Mouse (Mus musculus) heart, adult 11 months (tissue): Measurements from ENCODE around the gene Egf.
A peak's percentile ranks its signal among the peaks of the same experiment; 100 is the strongest.
"Not testable (repeated sequence)": the region's sequence is repeated elsewhere in the genome, so short reads cannot be mapped to it uniquely, and the experiment has no call there.

ENCODE experiments used
- DNase-seq: peaks from one replicate; pipeline ENCODE4 v3.0.0; 2022

Gene Egf

DNA sequence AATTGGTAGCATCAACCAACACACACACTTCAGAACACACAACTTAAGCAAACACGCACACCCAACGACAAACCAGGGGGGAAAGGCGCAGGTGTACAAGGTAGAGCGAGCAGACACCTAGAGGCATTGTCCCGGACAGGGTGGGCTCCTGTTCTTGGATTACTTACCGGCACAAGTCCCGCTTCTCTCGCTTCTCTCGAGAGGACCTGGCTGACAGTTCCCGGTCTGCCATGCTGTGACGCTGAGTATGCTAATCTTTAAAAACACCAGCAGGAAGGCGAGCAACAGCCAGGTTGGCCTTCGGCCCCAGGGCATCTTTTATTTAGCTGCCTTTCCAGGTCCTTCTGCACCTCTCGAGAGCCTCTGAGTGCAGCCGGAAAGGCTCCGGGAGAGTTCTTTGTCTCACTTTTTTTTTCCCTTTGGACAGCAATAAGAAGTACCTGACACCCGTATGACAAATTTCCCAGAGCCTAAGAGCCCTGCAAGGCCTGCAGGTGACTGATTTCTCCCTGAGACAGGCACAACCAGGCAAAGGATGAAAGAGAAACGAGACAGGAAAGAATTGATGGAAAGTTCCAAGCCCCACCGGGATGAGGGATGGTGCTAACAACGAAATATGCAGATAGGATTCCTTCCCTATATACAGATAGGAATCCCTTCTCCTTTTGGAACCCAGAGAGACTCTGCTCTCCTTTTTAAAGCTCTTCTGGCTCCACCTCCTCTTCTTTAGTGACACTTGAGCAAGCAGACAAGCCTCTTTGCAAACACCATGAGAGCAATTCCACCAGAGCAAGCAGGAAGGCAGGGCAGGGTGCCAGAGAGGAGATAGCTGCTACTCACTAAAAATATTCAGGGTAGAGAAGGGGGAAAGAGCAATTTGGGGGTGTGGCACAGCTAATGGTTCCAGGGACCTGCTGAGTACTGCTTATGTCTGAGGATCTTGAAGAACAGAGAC is at the start of gene Egf:
Gene Egf (minus strand): TSS at position 667 of the 955 bp plus-strand sequence.
- DNase-seq, result peak; percentile 92

DNA sequence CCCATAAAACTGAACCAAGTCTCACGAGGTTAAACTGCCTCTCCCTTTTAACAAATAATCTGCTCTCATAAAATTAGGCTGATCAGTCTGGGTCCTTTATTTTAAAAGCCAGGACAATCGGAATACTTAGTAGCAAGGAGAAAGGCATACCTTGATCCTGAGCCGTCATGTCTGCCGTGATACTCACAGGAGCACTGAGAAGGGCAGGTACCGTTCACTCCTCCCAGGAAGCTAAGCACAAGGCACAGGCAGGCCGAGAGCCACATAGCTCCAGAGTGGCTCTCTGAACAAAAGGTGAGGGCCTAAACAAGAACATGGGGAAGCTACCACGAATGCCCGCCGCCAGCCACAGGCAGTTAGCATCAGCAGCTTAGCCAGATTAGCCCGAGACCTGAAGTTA is 48.6 kb upstream of the Egf start, which contains the start of gene Lrit3:
Gene Lrit3 (minus strand): TSS at position 266 of the 400 bp plus-strand sequence.
- peak; percentile 66 for DNase-seq

DNA sequence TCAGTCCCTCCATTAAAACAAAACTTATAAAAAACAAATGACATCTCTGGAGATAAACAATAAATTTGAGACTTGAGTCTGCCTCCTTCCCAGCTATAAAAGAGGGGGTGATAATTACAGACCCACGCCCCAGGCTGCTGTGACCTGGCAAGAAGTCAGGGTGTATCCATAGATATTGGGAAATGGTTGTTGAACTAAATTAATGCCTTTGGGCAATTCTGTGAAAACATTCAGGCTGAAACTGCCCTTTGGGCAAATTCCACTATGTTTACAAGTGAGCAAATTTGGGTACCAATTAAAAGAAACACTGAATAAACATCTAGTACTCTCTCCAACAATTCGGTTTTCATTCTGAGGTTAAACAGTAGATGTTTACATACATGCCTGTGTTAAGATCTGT is 43.9 kb upstream of the Egf start:
- DNase-seq, result no peak

DNA sequence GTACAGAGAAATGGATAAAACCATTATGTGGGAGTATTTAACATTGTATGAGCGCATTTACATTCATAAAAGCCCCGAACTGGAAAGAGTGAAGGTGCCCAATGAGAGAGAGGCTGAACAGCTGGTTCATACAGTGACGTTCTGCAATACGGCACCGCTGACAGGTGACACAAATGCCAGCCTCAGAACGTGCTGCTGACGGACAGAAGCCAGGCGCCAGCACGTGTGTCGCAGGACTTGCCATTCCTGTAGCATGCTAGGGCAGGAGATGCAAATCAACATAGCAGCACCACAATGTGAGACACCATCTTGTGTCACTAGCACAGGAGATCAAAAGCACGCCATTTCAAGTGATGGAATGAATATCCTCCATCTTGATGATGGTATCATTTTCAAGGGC is 43.4 kb upstream of the Egf start:
- no peak for DNase-seq

DNA sequence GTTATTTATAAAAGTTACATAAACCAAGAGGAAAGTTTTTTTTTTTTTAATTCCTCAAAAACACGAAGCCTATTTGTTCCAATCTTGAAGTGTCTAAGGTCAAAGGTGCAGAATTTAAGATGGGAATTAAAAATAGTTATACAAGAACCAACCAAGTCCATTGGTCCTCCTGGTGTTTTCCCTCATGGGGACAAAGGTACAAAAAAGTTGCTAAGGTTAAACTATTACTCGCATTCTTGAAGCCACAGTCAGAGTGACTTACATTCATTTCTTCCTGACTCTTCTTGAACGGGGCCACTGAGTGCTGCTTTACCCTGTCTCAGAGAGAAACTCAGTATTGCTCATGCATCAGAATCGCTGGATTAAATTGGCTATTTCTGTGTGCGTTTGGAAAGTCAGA is 42.2 kb upstream of the Egf start:
- no peak for DNase-seq

DNA sequence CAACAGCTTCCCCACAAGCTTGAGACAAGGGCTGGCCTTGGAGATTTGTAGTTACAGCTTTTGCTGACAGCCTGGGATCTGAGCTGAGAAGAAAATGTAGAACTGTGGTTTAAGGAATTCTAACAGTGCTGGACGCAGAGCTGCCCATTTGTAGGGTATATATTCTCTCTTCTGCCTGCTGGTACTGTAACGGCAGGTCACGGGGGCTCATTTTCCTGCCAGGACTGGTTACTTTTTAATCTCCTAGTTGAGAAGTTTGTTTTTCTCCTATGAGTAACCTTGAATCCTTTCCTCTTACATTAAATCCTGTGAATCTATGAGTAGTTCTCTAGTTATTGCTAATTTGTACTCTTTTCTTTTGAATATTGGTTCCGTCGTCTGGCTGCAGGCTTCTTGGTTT is 38.7 kb upstream of the Egf start:
- no peak for DNase-seq

DNA sequence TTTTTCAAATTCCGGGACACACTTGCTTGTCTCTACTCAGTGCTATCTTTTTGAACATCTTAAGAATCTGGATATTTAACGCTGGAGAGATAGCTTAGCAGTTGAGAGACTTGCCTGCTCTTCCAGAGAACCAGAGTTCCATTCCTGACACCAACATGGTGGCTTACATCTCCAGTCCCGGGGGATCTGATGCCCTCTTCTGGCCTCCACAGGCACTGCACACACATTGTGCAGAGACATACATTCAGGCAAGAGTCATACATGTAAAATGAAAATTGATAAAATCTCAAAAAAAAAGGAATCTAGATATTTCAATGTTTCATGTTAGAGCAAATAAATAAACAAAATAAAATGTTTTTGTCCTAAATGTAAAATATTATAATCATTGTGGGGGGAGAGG is 27.6 kb upstream of the Egf start:
- peak; percentile 64 for DNase-seq

DNA sequence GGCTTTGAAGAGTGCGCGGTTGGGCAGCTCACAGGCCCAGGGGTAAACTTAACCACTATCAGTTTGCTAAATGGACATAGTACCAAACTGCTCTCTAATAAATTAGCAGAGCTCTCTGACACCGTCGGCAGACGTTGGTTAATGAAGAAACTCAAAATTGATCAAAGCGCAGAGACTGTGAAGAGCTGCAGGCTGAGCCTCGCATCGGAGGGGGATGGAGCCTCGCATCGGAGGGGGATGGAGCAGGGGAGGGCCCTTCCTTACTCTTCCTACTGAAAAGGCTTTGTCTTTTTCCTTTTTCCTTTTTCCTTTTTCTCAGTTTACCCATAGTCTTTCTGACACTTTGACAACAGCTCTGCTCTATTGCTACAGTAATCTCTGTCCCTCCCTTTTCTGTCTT is 26.3 kb upstream of the Egf start:
- DNase-seq, result no peak

DNA sequence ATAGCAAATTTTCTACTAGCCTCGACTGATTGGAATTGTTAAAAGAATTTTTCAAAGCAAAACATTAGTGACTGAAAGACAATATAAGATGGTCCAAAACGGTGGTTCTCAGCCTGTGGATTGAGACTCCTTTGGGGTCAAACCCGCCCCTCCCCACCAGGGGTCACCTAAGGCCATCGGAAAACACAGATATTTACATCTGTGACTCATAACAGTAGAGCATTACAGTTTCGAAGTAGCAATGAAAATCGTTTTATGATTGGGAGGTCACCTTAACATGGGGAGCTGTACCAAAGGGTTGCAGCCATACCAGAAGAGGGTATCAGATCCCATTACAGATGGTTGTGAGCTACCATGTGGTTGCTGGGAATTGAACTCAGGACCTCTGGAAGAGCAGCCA is 16.1 kb upstream of the Egf start:
- no peak for DNase-seq

DNA sequence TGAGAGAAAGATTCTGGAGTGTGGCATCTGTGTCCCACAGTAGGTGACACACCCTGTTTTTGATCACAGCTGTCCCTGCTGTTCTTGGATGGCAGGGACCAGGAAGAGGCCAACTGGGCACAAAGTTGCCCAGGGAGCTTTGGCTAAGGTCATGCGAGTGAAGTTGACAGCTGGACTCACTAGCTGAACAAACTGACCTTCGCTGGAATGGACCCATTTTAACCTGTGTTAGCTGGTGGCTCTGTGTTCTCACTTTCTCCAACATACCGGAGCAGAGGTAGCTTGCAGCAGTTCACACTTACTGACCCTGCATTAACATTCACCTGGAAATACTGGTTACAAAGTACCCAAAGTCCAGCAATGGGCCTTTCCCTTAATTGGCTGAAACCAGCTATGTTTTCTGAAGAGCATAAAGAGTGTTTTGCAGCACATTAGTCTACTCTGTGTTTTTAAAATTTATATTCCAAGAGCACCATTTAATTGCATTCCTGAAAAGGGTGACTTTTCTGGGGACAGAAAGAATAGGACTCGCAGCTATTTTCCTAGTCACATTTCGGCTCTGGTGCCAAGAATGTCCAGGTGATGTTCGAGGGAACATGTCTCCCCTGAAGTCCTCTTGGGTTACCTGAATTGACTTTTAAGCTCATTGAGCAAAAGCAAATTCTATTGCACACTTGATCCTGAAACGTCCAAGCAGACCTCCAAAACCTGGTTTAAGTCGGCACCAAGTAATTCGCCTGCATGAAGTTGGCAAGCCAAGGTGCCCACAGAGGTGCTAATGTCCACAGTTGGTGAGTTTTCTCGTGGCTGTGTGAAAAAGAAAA is 12.1 kb upstream of the Egf start:
- DNase-seq, result peak; percentile 90

DNA sequence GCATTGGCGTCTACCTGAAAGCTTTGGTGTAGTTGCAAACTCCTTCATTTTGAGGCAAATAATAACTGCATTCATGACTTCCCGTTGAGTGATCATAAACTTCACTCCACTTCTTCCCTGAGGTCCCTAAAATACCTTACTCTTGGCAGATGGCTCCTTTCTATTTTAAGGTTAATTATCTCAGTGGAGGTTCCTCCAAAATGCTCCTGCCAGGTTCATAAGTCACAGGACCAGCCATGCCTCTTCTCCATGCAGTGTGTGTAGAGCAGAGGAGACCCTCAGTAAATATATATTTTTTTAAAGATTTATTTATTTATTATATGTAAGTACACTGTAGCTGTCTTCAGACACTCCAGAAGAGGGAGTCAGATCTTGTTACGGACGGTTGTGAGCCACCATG is 11.0 kb upstream of the Egf start:
- DNase-seq, result peak; percentile 92

DNA sequence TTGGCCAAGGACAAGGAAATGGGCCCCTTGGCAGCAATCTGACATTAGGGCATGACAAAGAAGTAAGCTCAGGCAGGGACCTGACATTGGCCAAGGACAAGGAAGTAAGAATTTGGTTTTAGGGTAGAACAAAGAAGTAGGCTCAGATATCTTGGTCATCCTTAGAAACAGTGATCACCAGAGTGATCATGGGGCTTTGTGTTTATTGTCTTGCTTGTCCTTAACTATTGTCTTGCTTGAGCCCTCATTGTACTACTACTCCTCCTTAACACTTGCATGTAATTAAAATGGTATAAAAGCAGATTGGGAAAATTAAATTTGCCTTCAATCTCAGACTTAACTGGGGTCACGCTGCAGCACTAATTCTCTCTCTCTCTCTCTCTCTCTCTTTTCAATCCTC is 2.5 kb upstream of the Egf start:
- DNase-seq, result not testable (repeated sequence)

DNA sequence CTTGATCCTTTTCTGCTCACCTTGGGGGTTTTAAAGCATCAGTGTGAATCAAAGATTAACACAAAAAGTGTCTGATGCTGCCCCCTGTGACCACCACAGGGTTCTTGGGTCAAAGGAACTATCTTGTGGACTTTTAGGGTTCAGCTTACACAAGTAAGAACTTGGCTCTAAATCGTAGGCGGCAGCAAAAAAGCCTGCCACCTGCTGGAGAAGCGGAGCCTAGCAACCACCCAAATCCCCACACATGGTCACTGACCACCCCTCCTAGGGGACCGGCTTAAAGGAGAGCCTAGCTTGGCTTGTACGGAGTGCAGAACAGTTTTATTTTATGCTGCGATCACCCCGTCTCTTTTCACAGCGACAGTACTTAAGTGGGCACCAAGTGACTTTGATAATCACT is 10.3 kb downstream of the Egf start:
- DNase-seq, result no peak

DNA sequence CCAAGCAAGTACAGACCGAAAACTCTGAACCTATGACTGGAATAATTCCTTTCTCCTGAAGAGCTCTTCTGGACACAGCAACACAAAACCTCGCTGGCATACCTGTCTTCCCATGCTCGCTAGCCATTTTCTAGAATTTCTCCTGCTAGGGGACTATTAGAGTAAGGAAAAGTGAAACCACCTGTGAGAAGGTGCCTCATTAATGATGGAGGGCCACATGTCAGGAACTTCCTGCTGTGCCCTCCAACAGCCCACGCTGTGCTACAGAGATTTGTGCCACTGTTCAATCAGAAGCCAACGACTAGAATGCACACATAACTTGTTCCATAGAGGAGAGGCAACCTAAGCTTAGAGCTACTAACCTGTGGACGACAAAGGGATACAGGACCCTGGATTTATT is 12.3 kb downstream of the Egf start:
- no peak for DNase-seq

DNA sequence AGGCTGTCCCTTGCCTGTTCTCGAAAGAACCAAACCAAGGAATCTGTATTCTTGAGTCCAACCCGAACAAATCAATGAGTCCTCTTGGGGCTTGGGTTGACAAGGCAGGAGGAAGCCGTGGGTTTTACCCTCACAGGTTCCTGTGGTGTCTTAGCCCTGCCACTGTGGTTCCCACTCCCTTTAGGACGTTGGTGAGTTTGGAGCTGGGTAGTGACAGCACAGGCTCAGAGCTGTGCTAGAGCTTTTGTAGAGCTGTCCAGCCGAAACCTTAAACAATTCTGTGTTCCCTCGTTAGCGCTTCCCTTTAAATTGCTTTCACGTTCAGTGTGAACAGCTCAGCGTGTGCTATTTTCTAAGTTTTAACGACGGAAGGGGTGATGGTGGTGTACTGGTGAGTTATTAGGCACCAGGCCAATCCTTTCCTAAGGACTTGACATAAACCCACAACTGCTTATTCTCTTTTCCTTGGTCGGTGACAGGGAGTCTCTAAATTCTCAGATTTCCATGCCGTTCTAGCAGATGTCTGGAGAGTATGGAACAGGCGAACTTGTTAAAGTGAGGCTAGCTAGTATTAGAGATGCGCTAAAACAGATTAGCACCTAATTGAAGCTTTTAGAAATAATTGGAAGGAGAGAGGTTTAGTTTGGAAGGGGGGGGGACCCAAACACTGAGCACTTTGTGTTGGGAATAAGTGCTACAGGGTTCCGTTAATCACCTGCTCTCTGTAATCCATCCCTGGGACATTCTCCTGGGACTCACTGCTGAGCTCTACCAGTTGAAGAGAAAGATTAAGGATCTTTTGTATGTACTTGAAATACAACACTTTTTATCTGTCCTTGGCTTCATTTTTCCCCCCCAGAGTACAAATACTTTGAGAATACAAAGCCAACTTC is 16.6 kb downstream of the Egf start:
- peak; percentile 25 for DNase-seq

DNA sequence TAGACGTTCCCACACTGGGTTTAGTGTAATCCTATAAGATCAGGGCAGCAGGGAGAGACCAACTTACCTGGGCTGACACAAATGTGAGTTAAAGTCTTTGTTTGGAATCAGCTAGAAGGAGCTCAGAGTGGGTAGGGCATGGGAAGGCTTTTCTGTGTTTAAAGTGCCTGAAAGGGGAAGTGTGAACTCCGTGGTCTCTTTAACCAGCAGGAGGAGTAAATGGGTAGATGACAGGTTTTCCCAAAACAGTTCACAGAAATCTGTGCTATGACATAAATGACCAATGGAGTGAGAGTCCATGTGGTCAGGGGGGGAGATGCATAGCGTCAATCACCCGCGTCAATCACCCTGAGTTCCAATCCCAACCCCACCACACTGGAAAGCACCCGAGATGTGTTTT is 23.5 kb downstream of the Egf start:
- DNase-seq, result peak; percentile 79

DNA sequence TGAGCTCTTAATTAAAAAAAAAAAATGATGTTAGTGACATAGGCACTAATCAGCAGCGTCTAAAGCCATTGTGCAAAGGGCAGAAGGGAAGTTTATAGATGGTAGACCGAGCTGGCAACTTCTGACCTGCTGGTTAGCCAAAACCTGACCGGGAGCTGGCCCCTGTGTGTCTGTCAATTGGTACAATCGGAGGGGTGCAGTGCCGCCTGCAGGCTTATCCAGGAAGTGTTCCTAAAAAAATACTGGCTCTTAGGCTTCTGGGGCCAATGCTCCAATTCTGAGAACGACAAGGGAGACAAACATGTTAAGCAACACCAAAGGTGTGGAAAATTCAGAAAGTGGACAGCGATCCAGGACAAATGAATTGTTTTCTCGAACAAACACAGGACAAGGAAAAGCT is 24.7 kb downstream of the Egf start:
- DNase-seq, result peak; percentile 89

DNA sequence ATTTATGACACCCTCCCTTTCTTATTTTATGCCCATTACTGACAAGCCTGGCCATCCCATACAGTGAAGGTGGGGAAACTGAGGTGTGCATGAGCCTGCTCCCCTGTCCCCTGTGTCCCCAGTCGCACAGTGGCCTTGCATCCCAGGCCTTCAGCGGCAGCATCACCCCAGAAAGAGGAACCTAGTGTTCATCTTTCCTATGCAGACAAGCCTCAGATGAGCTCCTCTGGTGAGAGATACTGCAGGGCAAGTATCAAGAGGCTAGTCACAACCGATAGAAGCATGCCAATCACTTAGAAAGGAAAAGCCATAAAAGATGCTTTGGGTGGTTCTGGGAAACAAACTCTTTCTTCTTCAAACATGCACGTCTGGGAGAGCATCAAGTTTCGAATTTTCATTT is 25.2 kb downstream of the Egf start:
- peak; percentile 67 for DNase-seq

DNA sequence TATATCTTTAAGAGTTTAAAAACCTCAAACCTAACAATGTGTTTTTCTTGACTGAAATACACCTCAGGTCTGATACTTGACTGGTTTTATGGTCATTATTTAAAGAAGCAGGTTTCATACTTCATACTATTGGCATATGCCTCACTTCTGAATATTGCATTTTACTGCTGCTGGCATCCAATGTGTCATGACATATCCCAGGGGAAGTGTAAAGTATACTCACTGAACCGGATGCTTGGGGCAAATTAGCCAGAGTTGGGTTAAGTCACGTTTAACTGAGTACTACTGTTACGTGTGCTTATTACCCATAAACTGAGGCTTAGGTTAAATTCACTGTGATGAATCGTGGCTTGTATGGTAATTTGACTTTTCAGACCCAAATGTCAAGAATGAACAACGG is 29.5 kb downstream of the Egf start:
- DNase-seq, result no peak

DNA sequence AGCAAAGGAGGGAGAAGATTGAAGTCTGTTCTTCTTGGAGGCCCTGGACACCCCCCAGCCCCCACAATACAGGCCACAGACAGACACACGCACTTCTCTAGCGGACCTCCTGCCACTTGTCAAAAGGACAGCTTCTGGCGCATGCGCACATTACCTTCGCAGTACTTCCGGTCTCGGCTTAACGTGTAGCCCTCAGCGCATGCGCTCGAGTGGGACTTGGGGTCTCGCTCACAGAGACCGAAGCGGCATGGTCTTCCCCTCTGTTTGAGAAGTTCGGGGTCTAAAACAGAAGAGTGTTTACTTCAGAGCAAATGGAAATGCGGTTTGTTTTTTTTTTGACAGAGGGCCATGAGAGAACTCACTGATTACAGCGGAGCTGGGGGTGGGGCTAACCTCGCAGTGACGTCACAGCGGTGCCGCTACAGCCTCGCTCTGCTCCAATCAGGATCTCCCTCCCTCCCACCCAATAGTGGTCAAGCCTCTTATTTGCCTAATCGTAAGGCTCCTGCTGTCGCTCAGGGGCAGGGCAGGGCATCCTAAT is 30.1 kb downstream of the Egf start:
- DNase-seq, result peak; percentile 99

DNA sequence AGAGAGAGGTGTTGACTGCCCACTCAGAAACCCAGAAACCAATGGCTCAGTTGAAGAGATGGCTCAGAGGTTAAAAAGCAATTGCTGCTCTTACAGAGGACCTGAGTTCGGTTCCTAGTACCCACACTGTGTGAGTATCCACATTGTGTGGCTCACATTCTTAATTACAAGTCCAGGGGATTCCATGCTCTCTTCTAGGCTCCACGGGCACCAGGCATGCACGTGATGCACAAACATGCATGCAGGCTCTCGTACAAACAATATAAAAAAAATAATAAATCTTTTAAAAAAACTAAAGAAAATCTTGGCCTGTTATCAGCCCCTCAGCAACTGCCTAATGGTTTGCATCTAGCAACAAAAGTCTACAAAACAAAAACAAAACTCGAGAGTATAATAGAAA is 30.6 kb downstream of the Egf start:
- DNase-seq, result no peak

DNA sequence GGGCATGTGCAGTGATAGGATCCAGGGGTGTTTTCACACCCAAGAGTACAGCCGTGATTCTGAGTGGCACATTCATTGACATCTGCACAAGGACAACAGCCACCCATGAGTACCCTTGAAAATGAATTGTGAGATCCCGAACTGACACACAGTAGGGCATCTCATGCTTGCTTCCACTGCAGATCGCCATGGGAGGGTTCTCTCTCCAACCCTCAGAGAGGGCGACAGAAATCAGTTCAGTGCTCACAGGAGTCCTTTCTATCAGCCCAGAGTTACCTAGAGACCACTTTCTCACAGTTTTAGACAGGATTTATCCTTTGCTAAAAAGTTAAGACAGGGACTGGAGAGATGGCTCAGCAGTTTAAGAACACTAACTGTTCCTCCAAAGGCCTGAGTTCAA is 31.8 kb downstream of the Egf start:
- peak; percentile 54 for DNase-seq
